Mouse (Mus musculus) thymus, adult 2 months (tissue): ENCODE data around the gene Ankub1.

Source experiments
- CTCF ChIP-seq: fragments of 200-500 bp; IDR thresholded peaks from 2 replicates; pipeline ENCODE4 v1.5.1; 2012; ENCODE audit warnings: mild to moderate bottlenecking, control low read depth, low read length, moderate library complexity, borderline replicate concordance; ENCODE audit not compliant: control insufficient read depth, poor library complexity, insufficient read depth; ENCODE audit errors: extremely low read depth
- POLR2A ChIP-seq: fragments of 200-500 bp; IDR thresholded peaks from 2 replicates; pipeline ENCODE4 v1.6.1; 2012; ENCODE audit warnings: mild to moderate bottlenecking, low read length, control low read depth, moderate library complexity; ENCODE audit not compliant: control insufficient read depth, poor library complexity, insufficient read depth; ENCODE audit errors: extremely low read depth

DNA sequence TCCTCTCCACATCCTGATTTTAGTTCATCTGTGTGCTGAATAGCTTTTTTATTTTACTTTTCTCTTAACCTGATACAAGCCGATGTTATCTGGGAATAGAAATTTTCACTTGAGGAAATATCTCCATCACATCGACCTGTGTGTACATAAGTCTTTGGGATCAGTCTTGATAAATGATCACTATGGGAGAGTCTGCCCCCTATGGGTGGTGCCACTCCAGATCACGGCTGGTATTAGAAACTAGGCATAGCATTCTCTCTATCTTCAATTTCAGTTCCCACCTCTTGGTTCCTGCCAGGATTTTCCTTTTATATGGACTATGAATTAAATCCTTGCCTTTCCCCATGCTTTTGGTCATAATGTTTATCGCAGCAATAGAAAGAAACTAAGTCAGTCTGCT, 72.9 kb downstream of the Ankub1 start:
- TF ChIP-seq CTCF: no peak
- no peak for TF ChIP-seq POLR2A
